Mouse (Mus musculus) hindbrain, embryonic 16.5 days (tissue): Measurements from ENCODE around the gene Wdfy2. TPM values are rescaled to one million over a fixed set of nuclear protein-coding genes. Genes with fewer than 3 reads are reported as not detected.

ENCODE experiments used
- ATAC-seq: fragments of 200-750 bp; cut with Nextera tagmentation; 2 replicates; pipeline ENCODE4 v1.8.0; 2017; ENCODE audit warnings: moderate TSS enrichment, moderate library complexity
- H3K27ac ChIP-seq: fragments of 300-500 bp; sonication (generic); 2 replicates; pipeline ENCODE4 v1.5.1; 2014; ENCODE audit warnings: low read depth, mild to moderate bottlenecking, control low read depth, low read length, moderate library complexity
- H3K27me3 ChIP-seq: fragments of 300-500 bp; sonication (generic); replicated peaks from 2 replicates; pipeline ENCODE4 v1.6.1; 2014; ENCODE audit warnings: low read length; ENCODE audit not compliant: control insufficient read depth, insufficient read depth
- H3K36me3 ChIP-seq: fragments of 300-500 bp; sonication (generic); 2 replicates; pipeline ENCODE4 v1.6.1; 2014; ENCODE audit warnings: mild to moderate bottlenecking, low read length, moderate library complexity, mixed read lengths; ENCODE audit not compliant: control insufficient read depth, insufficient read depth
- H3K4me1 ChIP-seq: fragments of 300-500 bp; sonication (generic); 2 replicates; pipeline ENCODE4 v1.6.1; 2014; ENCODE audit warnings: low read depth, low read length; ENCODE audit not compliant: control insufficient read depth, insufficient read depth
- H3K4me2 ChIP-seq: fragments of 300-500 bp; sonication (generic); 2 replicates; pipeline ENCODE4 v1.6.1; 2014; ENCODE audit warnings: mild to moderate bottlenecking, low read length, control low read depth, moderate library complexity
- H3K4me3 ChIP-seq: fragments of 300-500 bp; sonication (generic); 2 replicates; pipeline ENCODE4 v1.5.1; 2014; ENCODE audit warnings: mild to moderate bottlenecking, low read length, control low read depth, moderate library complexity
- H3K9ac ChIP-seq: fragments of 300-500 bp; sonication (generic); 2 replicates; pipeline ENCODE4 v1.6.1; 2014; ENCODE audit warnings: low read depth, mild to moderate bottlenecking, control low read depth, low read length, moderate library complexity
- H3K9me3 ChIP-seq: fragments of 300-500 bp; sonication (generic); 2 replicates; pipeline ENCODE4 v1.6.1; 2014; ENCODE audit warnings: mild to moderate bottlenecking, low read length, moderate library complexity; ENCODE audit not compliant: control insufficient read depth
- WGBS: fragments of 180-500 bp; shearing (Covaris S2); extraction: QIAGEN DNeasy Blood & Tissue Kit; methylation state at CpG from one replicate; pipeline ENCODE4 v1.1.7; 2014; 5-methylcytosine and 5-hydroxymethylcytosine counted together
- polyA plus RNA-seq: library from polyadenylated mRNA; unstranded; fragments of >200 nt; fragmentation: Nextera tagmentation; extraction: Ambion mirVana; gene quantifications from 2 replicates; pipeline ENCODE4 v1.2.1, GENCODE M21; 2015

The Wdfy2 gene
- polyA plus RNA-seq, 1 experiment from 2014 or later: 6.2 TPM

GRCm38 (mm10) chr14:62963632-62964031, 126.2 kb downstream of the Wdfy2 start:
- Histone ChIP-seq H3K36me3 (no peaks in the 10 kb centered on the region), H3K4me1 (peaks cover 3% of the 10 kb centered on the region; the same call in 1 of the 2 replicates), H3K9me3 (no peaks in the 10 kb centered on the region), H3K4me3 (no peak overlapping the region), H3K27me3 (no peaks in the 10 kb centered on the region), H3K4me2 (no peak overlapping the region), H3K9ac (no peak overlapping the region), H3K27ac (no peak overlapping the region)
- WGBS: 87% methylated on average over 4 of the region's 4 CpGs
- no peak for ATAC-seq

GRCm38 (mm10) chr14:62965342-62965741, 127.9 kb downstream of the Wdfy2 start:
- no peak overlapping the region for H3K27ac ChIP-seq
- H3K9ac ChIP-seq: no peak overlapping the region
- no peak for ATAC-seq
- no peaks in the 10 kb centered on the region for H3K27me3 ChIP-seq
- H3K4me2 ChIP-seq: peak overlapping the region; percentile 48; the same call in 1 of the 2 replicates
- whole genome bisulfite sequencing: 86% methylated on average over 5 of the region's 5 CpGs
- H3K9me3 ChIP-seq: no peaks in the 10 kb centered on the region
- no peaks in the 10 kb centered on the region for H3K36me3 ChIP-seq
- no peak overlapping the region for H3K4me3 ChIP-seq
- peaks cover 3% of the 10 kb centered on the region; the same call in 1 of the 2 replicates for H3K4me1 ChIP-seq

GRCm38 (mm10) chr14:62965811-62966520, 128.5 kb downstream of the Wdfy2 start:
- peak overlapping the region; percentile 48 for H3K4me2 ChIP-seq
- no peaks in the 10 kb centered on the region for H3K36me3 ChIP-seq
- peaks cover 3% of the 10 kb centered on the region; the same call in 1 of the 2 replicates for H3K4me1 ChIP-seq
- no peak overlapping the region for H3K27ac ChIP-seq
- no peaks in the 10 kb centered on the region for H3K27me3 ChIP-seq
- no peaks in the 10 kb centered on the region for H3K9me3 ChIP-seq
- ATAC-seq: no peak
- WGBS: 26% methylated on average over 15 of the region's 15 CpGs
- peak overlapping the region; percentile 19 for H3K4me3 ChIP-seq
- H3K9ac ChIP-seq: 0 out of 2 replicates have a peak overlapping the region, but pooled peaks have one; percentile 31

GRCm38 (mm10) chr14:62975046-62975445, 137.6 kb downstream of the Wdfy2 start:
- WGBS: 18% methylated on average over 5 of the region's 5 CpGs
- no peak overlapping the region for H3K4me3 ChIP-seq
- H3K27ac ChIP-seq: no peak overlapping the region
- H3K4me1 ChIP-seq: no peaks in the 10 kb centered on the region
- H3K4me2 ChIP-seq: no peak overlapping the region
- no peaks in the 10 kb centered on the region for H3K36me3 ChIP-seq
- no peak overlapping the region for H3K9ac ChIP-seq
- no peaks in the 10 kb centered on the region for H3K9me3 ChIP-seq
- ATAC-seq: no peak
- H3K27me3 ChIP-seq: no peaks in the 10 kb centered on the region

- Histone ChIP-seq H3K27ac (no peak overlapping the region), H3K4me2 (no peak overlapping the region), H3K27me3 (no peaks in the 10 kb centered on the region), H3K4me3 (no peak overlapping the region), H3K9me3 (no peaks in the 10 kb centered on the region), H3K9ac (no peak overlapping the region), H3K4me1 (no peaks in the 10 kb centered on the region), H3K36me3 (no peaks in the 10 kb centered on the region)
- ATAC-seq: no peak
- 76% methylated on average over 1 of the region's 1 CpGs for WGBS
These were observed 142.3 kb downstream of the Wdfy2 start for GRCm38 (mm10) chr14:62979815-62980214.

GRCm38 (mm10) chr14:62984410-62984809, 146.9 kb downstream of the Wdfy2 start, which contains the start of gene Defb48:
TSS of gene Defb48 (minus strand) at chr14:62984510.
- Histone ChIP-seq H3K27me3 (no peaks in the 10 kb centered on the region), H3K9me3 (no peaks in the 10 kb centered on the region), H3K36me3 (no peaks in the 10 kb centered on the region), H3K9ac (no peak within 1 kb of the TSS), H3K4me2 (no peak within 1 kb of the TSS), H3K4me1 (no peaks in the 10 kb centered on the region), H3K4me3 (no peak within 1 kb of the TSS), H3K27ac (no peak within 1 kb of the TSS)
- ATAC-seq: no peak
- 77% methylated on average over 1 of the region's 1 CpGs for WGBS

GRCm38 (mm10) chr14:62991271-62991670, 153.8 kb downstream of the Wdfy2 start:
- Histone ChIP-seq H3K36me3 (no peaks in the 10 kb centered on the region), H3K9ac (no peak overlapping the region), H3K27ac (no peak overlapping the region), H3K4me2 (no peak overlapping the region), H3K27me3 (no peaks in the 10 kb centered on the region), H3K4me3 (no peak overlapping the region), H3K9me3 (no peaks in the 10 kb centered on the region), H3K4me1 (no peaks in the 10 kb centered on the region)
- no peak for ATAC-seq
- 82% methylated on average over 3 of the region's 3 CpGs for WGBS

- Histone ChIP-seq H3K4me3 (no peak overlapping the region), H3K27me3 (no peaks in the 10 kb centered on the region), H3K9ac (no peak overlapping the region), H3K4me2 (no peak overlapping the region), H3K27ac (no peak overlapping the region), H3K4me1 (no peaks in the 10 kb centered on the region), H3K36me3 (no peaks in the 10 kb centered on the region), H3K9me3 (no peaks in the 10 kb centered on the region)
- no peak for ATAC-seq
- 63% methylated on average over 7 of the region's 7 CpGs for WGBS
These were observed 154.5 kb downstream of the Wdfy2 start for GRCm38 (mm10) chr14:62991849-62992510.

- Histone ChIP-seq H3K27me3 (no peaks in the 10 kb centered on the region), H3K4me3 (no peak within 1 kb of the TSS), H3K36me3 (no peaks in the 10 kb centered on the region), H3K4me2 (no peak within 1 kb of the TSS), H3K4me1 (no peaks in the 10 kb centered on the region), H3K27ac (no peak within 1 kb of the TSS), H3K9me3 (no peaks in the 10 kb centered on the region), H3K9ac (no peak within 1 kb of the TSS)
- 82% methylated on average over 8 of the region's 8 CpGs for WGBS
- no peak for ATAC-seq
These were observed 160.3 kb downstream of the Wdfy2 start, which contains the start of gene Defb47 for GRCm38 (mm10) chr14:62997777-62998176. TSS of gene Defb47 (plus strand) at chr14:62998077.
